Mouse (Mus musculus): ENCODE results near the gene Zc3h18. TPM values are rescaled to one million over a fixed set of nuclear protein-coding genes. Genes with fewer than 3 reads are reported as not detected.

The Zc3h18 gene
- total RNA-seq, 1 experiment = 90.4 TPM

GRCm38 (mm10) chr8:122441326-122441725 lies 64.9 kb downstream of the Zc3h18 start:
- peaks cover 0 to 22% of the 10 kb centered on the region in 2 experiments; a peak in 2 of 4 replicates for H3K4me1 ChIP-seq (ENCODE audit: control insufficient read depth in 2 of 2, insufficient read depth in 2 of 2, low read length in 2 of 2, poor library complexity in 1 of 2)
- no peak overlapping the region for H3K4me3 ChIP-seq (ENCODE audit: insufficient read depth in 1 of 2, low read depth in 1 of 2, low read length in 2 of 2, poor library complexity in 1 of 2, severe bottlenecking in 1 of 2)
- TF ChIP-seq HCFC1 (IDR thresholded peaks at IDR 0.05; ENCODE audit: borderline replicate concordance, insufficient read depth, low read length) = no peak
- no peak for TF ChIP-seq ZC3H11A (IDR thresholded peaks at IDR 0.05; ENCODE audit: borderline replicate concordance, low read depth, low read length)
- no peak for TF ChIP-seq ZNF384 (IDR thresholded peaks at IDR 0.05; ENCODE audit: low read depth, low read length)
- TF ChIP-seq CHD2 (IDR thresholded peaks at IDR 0.05; ENCODE audit: low read depth, low read length) = no peak
- TF ChIP-seq MAFK (IDR thresholded peaks at IDR 0.05; ENCODE audit: insufficient read depth, low read depth, low read length) = no peak
- in situ Hi-C loops (cut with MboI; ENCODE audit: low sequenced_read_pairs in 2 of 2, unreplicated experiment in 2 of 2) = no loop called here
- DNase-seq (ENCODE audit: low read depth, low spot score) = no peak
- no peaks in the 10 kb centered on the region for H3K9me3 ChIP-seq (ENCODE audit: control insufficient read depth, insufficient read depth, low read depth, low read length)
- no peak overlapping the region for H3K27ac ChIP-seq (ENCODE audit: insufficient read depth, low read depth, low read length, poor library complexity, severe bottlenecking)
- H3K9ac ChIP-seq (ENCODE audit: insufficient read depth, low read depth, low read length, poor library complexity, severe bottlenecking) = no peak overlapping the region
- H3K36me3 ChIP-seq (ENCODE audit: control insufficient read depth, insufficient read depth, low read length, poor library complexity, severe bottlenecking) = peaks cover 19% of the 10 kb centered on the region; the same call in 1 of the 2 replicates

GRCm38 (mm10) chr8:122442356-122442755 lies 65.9 kb downstream of the Zc3h18 start:
- Histone ChIP-seq H3K4me1 (ENCODE audit: control insufficient read depth in 2 of 2, insufficient read depth in 2 of 2, low read length in 2 of 2, poor library complexity in 1 of 2) (peaks cover 0 to 15% of the 10 kb centered on the region in 2 experiments; a peak in 2 of 4 replicates), H3K36me3 (ENCODE audit: control insufficient read depth, insufficient read depth, low read length, poor library complexity, severe bottlenecking) (peaks cover 11% of the 10 kb centered on the region; the same call in 1 of the 2 replicates), H3K9me3 (ENCODE audit: control insufficient read depth, insufficient read depth, low read depth, low read length) (no peaks in the 10 kb centered on the region), H3K4me3 (ENCODE audit: insufficient read depth in 1 of 2, low read depth in 1 of 2, low read length in 2 of 2, poor library complexity in 1 of 2, severe bottlenecking in 1 of 2) (peak overlapping the region; percentile 84 to 97), H3K27ac (ENCODE audit: insufficient read depth, low read depth, low read length, poor library complexity, severe bottlenecking) (no peak overlapping the region), H3K9ac (ENCODE audit: insufficient read depth, low read depth, low read length, poor library complexity, severe bottlenecking) (peak overlapping the region; percentile 81; the same call in 1 of the 2 replicates)
- no peak for DNase-seq (ENCODE audit: low read depth, low spot score)
- TF ChIP-seq MAFK (IDR thresholded peaks at IDR 0.05; ENCODE audit: insufficient read depth, low read depth, low read length) (no peak), ZC3H11A (IDR thresholded peaks at IDR 0.05; ENCODE audit: borderline replicate concordance, low read depth, low read length) (no peak), ZNF384 (IDR thresholded peaks at IDR 0.05; ENCODE audit: low read depth, low read length) (no peak)
- in situ Hi-C loops (cut with MboI; ENCODE audit: low sequenced_read_pairs in 2 of 2, unreplicated experiment in 2 of 2) = no loop called here

GRCm38 (mm10) chr8:122442781-122443180 lies 66.4 kb downstream of the Zc3h18 start:
- DNase-seq (ENCODE audit: low read depth, low spot score) = no peak
- no peak for TF ChIP-seq MAFK (IDR thresholded peaks at IDR 0.05; ENCODE audit: insufficient read depth, low read depth, low read length)
- no peak for TF ChIP-seq CHD2 (IDR thresholded peaks at IDR 0.05; ENCODE audit: low read depth, low read length)
- peak; percentile 15; the same call in 1 of the 2 replicates for TF ChIP-seq HCFC1 (IDR thresholded peaks at IDR 0.05; ENCODE audit: borderline replicate concordance, insufficient read depth, low read length)
- TF ChIP-seq ZC3H11A (IDR thresholded peaks at IDR 0.05; ENCODE audit: borderline replicate concordance, low read depth, low read length) = no peak
- TF ChIP-seq ZNF384 (IDR thresholded peaks at IDR 0.05; ENCODE audit: low read depth, low read length) = no peak

GRCm38 (mm10) chr8:122443262-122444006 lies 67.0 kb downstream of the Zc3h18 start, which contains the start of gene Mvd:
Gene Mvd (minus strand): TSS chr8:122443422.
- Histone ChIP-seq H3K27ac (ENCODE audit: insufficient read depth, low read depth, low read length, poor library complexity, severe bottlenecking) (peak within 1 kb of the TSS; percentile 61), H3K4me3 (ENCODE audit: insufficient read depth in 1 of 2, low read depth in 1 of 2, low read length in 2 of 2, poor library complexity in 1 of 2, severe bottlenecking in 1 of 2) (peak within 1 kb of the TSS; percentile 84 to 97), H3K36me3 (ENCODE audit: control insufficient read depth, insufficient read depth, low read length, poor library complexity, severe bottlenecking) (peaks cover 8% of the 10 kb centered on the region; the same call in 1 of the 2 replicates), H3K9me3 (ENCODE audit: control insufficient read depth, insufficient read depth, low read depth, low read length) (no peaks in the 10 kb centered on the region), H3K9ac (ENCODE audit: insufficient read depth, low read depth, low read length, poor library complexity, severe bottlenecking) (peak within 1 kb of the TSS; percentile 94), H3K4me1 (ENCODE audit: control insufficient read depth in 2 of 2, insufficient read depth in 2 of 2, low read length in 2 of 2, poor library complexity in 1 of 2) (peaks cover 0 to 8% of the 10 kb centered on the region in 2 experiments; a peak in 1 of 4 replicates)
- in situ Hi-C loops (cut with MboI; ENCODE audit: low sequenced_read_pairs in 2 of 2, unreplicated experiment in 2 of 2) = no loop called here
- peak; percentile 95 for DNase-seq (ENCODE audit: low read depth, low spot score)
- no peak for TF ChIP-seq MAFK (IDR thresholded peaks at IDR 0.05; ENCODE audit: insufficient read depth, low read depth, low read length)
- no peak for TF ChIP-seq ZNF384 (IDR thresholded peaks at IDR 0.05; ENCODE audit: low read depth, low read length)
- TF ChIP-seq CHD2 (IDR thresholded peaks at IDR 0.05; ENCODE audit: low read depth, low read length) = no peak
- TF ChIP-seq ZC3H11A (IDR thresholded peaks at IDR 0.05; ENCODE audit: borderline replicate concordance, low read depth, low read length) = no peak
- no peak for TF ChIP-seq HCFC1 (IDR thresholded peaks at IDR 0.05; ENCODE audit: borderline replicate concordance, insufficient read depth, low read length)

More at GRCm38 (mm10) chr8:122442781-122443180, 66.4 kb downstream of the Zc3h18 start:
- Histone ChIP-seq H3K27ac (ENCODE audit: insufficient read depth, low read depth, low read length, poor library complexity, severe bottlenecking) (0 out of 2 replicates have a peak overlapping the region, but pooled peaks have one; percentile 35), H3K9ac (ENCODE audit: insufficient read depth, low read depth, low read length, poor library complexity, severe bottlenecking) (peak overlapping the region; percentile 81), H3K36me3 (ENCODE audit: control insufficient read depth, insufficient read depth, low read length, poor library complexity, severe bottlenecking) (peaks cover 9% of the 10 kb centered on the region; the same call in 1 of the 2 replicates), H3K4me3 (ENCODE audit: insufficient read depth in 1 of 2, low read depth in 1 of 2, low read length in 2 of 2, poor library complexity in 1 of 2, severe bottlenecking in 1 of 2) (peak overlapping the region; percentile 84 to 97), H3K9me3 (ENCODE audit: control insufficient read depth, insufficient read depth, low read depth, low read length) (no peaks in the 10 kb centered on the region), H3K4me1 (ENCODE audit: control insufficient read depth in 2 of 2, insufficient read depth in 2 of 2, low read length in 2 of 2, poor library complexity in 1 of 2) (peaks cover 0 to 12% of the 10 kb centered on the region in 2 experiments; a peak in 1 of 4 replicates)
- in situ Hi-C loops (cut with MboI; ENCODE audit: low sequenced_read_pairs in 2 of 2, unreplicated experiment in 2 of 2) = no loop called here

Measured in ES-E14 (cell line).